Mouse (Mus musculus): Measurements from ENCODE around the gene Slc48a1. TPM values are rescaled to one million over a fixed set of nuclear protein-coding genes. Genes with fewer than 3 reads are reported as not detected.

Gene Slc48a1
- polyA plus RNA-seq, 1 experiment from 2014 or later: 31.3 TPM

DNA sequence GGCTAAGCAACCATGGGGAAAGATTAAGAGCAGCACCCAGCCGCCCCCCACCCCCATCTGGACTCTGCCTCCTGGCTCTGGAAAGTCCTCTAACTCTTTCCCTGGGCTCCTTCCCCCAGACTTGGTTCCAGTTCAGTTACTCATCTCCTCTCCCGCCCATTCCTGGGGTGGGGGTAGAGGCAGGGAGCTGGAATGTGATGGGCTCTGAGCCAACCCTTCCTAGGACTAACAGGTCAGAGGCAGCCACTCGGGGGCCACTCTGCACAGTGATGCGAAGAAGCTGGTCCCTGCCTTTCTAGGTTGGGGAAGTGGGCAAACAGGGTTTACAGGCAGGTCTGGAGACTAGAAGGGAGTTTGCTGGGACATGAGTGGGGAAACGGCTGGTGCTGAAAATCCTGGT lies 5.2 kb upstream of the Slc48a1 start:
- DNase-seq (ENCODE audit: low spot score): peak; percentile 44
- Histone ChIP-seq H3K27me3 (ENCODE audit: insufficient read depth, poor library complexity, severe bottlenecking) (peaks cover 57% of the 10 kb centered on the region), H3K27ac (peak overlapping the region; percentile 66), H3K4me1 (replicated peaks) (peaks cover 35% of the 10 kb centered on the region), H3K4me3 (no peak overlapping the region), H3K9me3 (no peaks in the 10 kb centered on the region), H3K36me3 (no peaks in the 10 kb centered on the region)
- WGBS: 43% methylated on average over 5 of the region's 5 CpGs

- 66% methylated on average over 5 of the region's 5 CpGs for WGBS
These were observed 4.4 kb upstream of the Slc48a1 start for GRCm38 (mm10) chr15:97773961-97774370.

GRCm38 (mm10) chr15:97776514-97776913 lies 1.8 kb upstream of the Slc48a1 start:
- peaks cover 36% of the 10 kb centered on the region for H3K4me1 ChIP-seq (replicated peaks)
- H3K9me3 ChIP-seq: no peaks in the 10 kb centered on the region
- H3K27ac ChIP-seq: peak overlapping the region; percentile 3; the same call in 1 of the 2 replicates
- H3K4me3 ChIP-seq: 0 out of 2 replicates have a peak overlapping the region, but pooled peaks have one; percentile 9
- peaks cover 33% of the 10 kb centered on the region for H3K27me3 ChIP-seq (ENCODE audit: insufficient read depth, poor library complexity, severe bottlenecking)
- DNase-seq (ENCODE audit: low spot score): peak; percentile 63
- no peaks in the 10 kb centered on the region for H3K36me3 ChIP-seq
- WGBS: 10% methylated on average over 8 of the region's 8 CpGs

More at GRCm38 (mm10) chr15:97773961-97774370, 4.4 kb upstream of the Slc48a1 start:
- DNase-seq (ENCODE audit: low spot score): peak; percentile 28
- Histone ChIP-seq H3K27me3 (ENCODE audit: insufficient read depth, poor library complexity, severe bottlenecking) (peaks cover 49% of the 10 kb centered on the region), H3K4me1 (replicated peaks) (peaks cover 31% of the 10 kb centered on the region), H3K27ac (peak overlapping the region; percentile 66), H3K9me3 (no peaks in the 10 kb centered on the region), H3K4me3 (no peak overlapping the region), H3K36me3 (no peaks in the 10 kb centered on the region)

GRCm38 (mm10) chr15:97776919-97777318 lies 1.4 kb upstream of the Slc48a1 start:
- Histone ChIP-seq H3K4me1 (replicated peaks) (peaks cover 39% of the 10 kb centered on the region), H3K4me3 (no peak overlapping the region), H3K9me3 (no peaks in the 10 kb centered on the region), H3K36me3 (no peaks in the 10 kb centered on the region), H3K27ac (no peak overlapping the region), H3K27me3 (ENCODE audit: insufficient read depth, poor library complexity, severe bottlenecking) (peaks cover 37% of the 10 kb centered on the region)
- 85% methylated on average over 6 of the region's 6 CpGs for WGBS
- no peak for DNase-seq (ENCODE audit: low spot score)

DNA sequence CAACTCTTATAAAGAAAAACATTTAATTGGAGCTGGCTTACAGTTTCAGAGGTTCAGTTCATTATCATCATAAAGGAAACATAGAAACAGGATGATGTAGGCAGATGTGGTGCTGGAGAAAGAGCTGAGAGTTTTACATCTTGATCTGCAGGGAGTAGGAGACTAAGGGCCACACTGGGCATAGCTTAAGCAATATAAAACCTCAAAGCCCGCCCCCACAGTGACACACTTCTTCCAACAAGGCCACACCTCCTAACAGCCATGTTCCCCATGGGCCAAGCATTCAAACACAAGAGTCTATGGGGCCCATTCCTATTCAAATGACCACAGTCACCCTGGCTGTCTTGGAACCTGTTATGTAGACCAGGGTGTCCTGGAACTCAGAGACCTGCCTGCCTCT lies 1.3 kb downstream of the Slc48a1 start:
- H3K4me1 ChIP-seq (replicated peaks): peaks cover 34% of the 10 kb centered on the region
- H3K27me3 ChIP-seq (ENCODE audit: insufficient read depth, poor library complexity, severe bottlenecking): peaks cover 49% of the 10 kb centered on the region
- no peak overlapping the region for H3K4me3 ChIP-seq
- DNase-seq (ENCODE audit: low spot score): no peak
- no peaks in the 10 kb centered on the region for H3K36me3 ChIP-seq
- H3K27ac ChIP-seq: no peak overlapping the region
- WGBS: 78% methylated on average over 1 of the region's 1 CpGs
- no peaks in the 10 kb centered on the region for H3K9me3 ChIP-seq

- no peaks in the 10 kb centered on the region for H3K36me3 ChIP-seq
- peaks cover 34% of the 10 kb centered on the region for H3K4me1 ChIP-seq (replicated peaks)
- no peak for DNase-seq (ENCODE audit: low spot score)
- WGBS: 75% methylated on average over 12 of the region's 12 CpGs
- H3K27ac ChIP-seq: no peak overlapping the region
- no peak overlapping the region for H3K4me3 ChIP-seq
- H3K27me3 ChIP-seq (ENCODE audit: insufficient read depth, poor library complexity, severe bottlenecking): peaks cover 38% of the 10 kb centered on the region
- no peaks in the 10 kb centered on the region for H3K9me3 ChIP-seq
These were observed 2.3 kb downstream of the Slc48a1 start for GRCm38 (mm10) chr15:97780611-97781031.

GRCm38 (mm10) chr15:97781961-97782748 lies 3.8 kb downstream of the Slc48a1 start:
- peaks cover 40% of the 10 kb centered on the region for H3K4me1 ChIP-seq (replicated peaks)
- H3K27ac ChIP-seq: no peak overlapping the region
- H3K27me3 ChIP-seq (ENCODE audit: insufficient read depth, poor library complexity, severe bottlenecking): peaks cover 38% of the 10 kb centered on the region
- H3K36me3 ChIP-seq: no peaks in the 10 kb centered on the region
- no peaks in the 10 kb centered on the region for H3K9me3 ChIP-seq
- H3K4me3 ChIP-seq: peak overlapping the region; percentile 32
- 6% methylated on average over 24 of the region's 24 CpGs for WGBS
- peak; percentile 49 for DNase-seq (ENCODE audit: low spot score)

DNA sequence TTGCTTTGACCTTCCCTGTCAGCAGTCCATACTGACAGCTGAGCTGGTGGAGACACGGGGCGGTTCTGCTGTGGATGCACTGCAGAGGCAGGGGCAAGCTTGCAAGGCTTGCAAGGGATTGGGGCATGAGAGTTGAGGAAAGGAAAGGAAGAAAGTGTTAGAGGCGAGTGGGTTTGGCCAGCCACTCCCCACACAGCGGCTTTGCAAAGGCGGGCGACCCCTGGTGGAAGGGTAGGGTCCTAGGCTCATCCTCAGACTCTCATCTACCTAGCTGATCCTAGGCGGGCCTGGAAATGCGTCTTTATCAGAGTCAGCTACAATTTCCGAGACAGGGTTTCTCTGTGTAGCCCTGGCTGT lies 4.4 kb downstream of the Slc48a1 start:
- no peaks in the 10 kb centered on the region for H3K36me3 ChIP-seq
- DNase-seq (ENCODE audit: low spot score): peak; percentile 82
- H3K27me3 ChIP-seq (ENCODE audit: insufficient read depth, poor library complexity, severe bottlenecking): peaks cover 38% of the 10 kb centered on the region
- H3K4me3 ChIP-seq: peak overlapping the region; percentile 32
- H3K4me1 ChIP-seq (replicated peaks): peaks cover 45% of the 10 kb centered on the region
- H3K9me3 ChIP-seq: no peaks in the 10 kb centered on the region
- WGBS: 4% methylated on average over 9 of the region's 9 CpGs
- H3K27ac ChIP-seq: no peak overlapping the region

- H3K27me3 ChIP-seq (ENCODE audit: insufficient read depth, poor library complexity, severe bottlenecking): peaks cover 38% of the 10 kb centered on the region
- H3K36me3 ChIP-seq: no peaks in the 10 kb centered on the region
- peak overlapping the region; percentile 89 for H3K27ac ChIP-seq
- H3K9me3 ChIP-seq: no peaks in the 10 kb centered on the region
- 3% methylated on average over 39 of the region's 39 CpGs for WGBS
- H3K4me1 ChIP-seq (replicated peaks): peaks cover 45% of the 10 kb centered on the region
- peak overlapping the region; percentile 91 for H3K4me3 ChIP-seq
- peak; percentile 89 for DNase-seq (ENCODE audit: low spot score)
These were observed 5.8 kb downstream of the Slc48a1 start for GRCm38 (mm10) chr15:97784092-97784559.

DNA sequence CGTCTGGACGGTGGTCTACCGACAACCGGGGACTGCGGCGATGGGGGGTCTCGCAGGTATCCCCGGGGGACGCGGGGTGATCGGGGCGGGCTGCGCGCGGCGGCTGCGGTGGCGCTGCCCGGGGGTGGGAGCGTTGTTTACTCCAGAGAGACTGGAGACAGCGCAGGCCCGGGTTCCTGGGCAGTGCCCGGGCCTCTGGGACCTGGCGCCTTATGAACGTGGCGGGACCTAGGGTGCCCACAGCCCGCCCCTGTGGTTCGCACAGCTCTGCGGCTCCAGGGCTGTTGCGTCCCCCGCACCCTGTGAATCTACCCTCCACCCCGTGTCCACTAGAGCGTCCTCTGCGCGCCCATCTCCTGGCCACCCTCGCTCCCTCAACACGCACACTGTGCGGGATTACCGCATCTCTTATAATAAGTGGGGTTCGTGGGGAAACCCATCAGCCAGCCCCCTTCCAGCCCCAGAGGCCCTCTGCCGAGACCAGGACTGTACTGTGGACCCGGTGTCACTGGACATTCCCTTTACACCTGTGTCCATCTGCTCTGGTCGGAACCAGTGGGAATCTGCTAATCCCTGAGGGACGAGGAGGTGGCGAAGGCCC lies 6.3 kb downstream of the Slc48a1 start:
- H3K36me3 ChIP-seq: no peaks in the 10 kb centered on the region
- H3K27me3 ChIP-seq (ENCODE audit: insufficient read depth, poor library complexity, severe bottlenecking): peaks cover 38% of the 10 kb centered on the region
- peak overlapping the region; percentile 89 for H3K27ac ChIP-seq
- no peaks in the 10 kb centered on the region for H3K9me3 ChIP-seq
- no peak for DNase-seq (ENCODE audit: low spot score)
- H3K4me1 ChIP-seq (replicated peaks): peaks cover 45% of the 10 kb centered on the region
- WGBS: 6% methylated on average over 45 of the region's 45 CpGs
- peak overlapping the region; percentile 91 for H3K4me3 ChIP-seq

DNA sequence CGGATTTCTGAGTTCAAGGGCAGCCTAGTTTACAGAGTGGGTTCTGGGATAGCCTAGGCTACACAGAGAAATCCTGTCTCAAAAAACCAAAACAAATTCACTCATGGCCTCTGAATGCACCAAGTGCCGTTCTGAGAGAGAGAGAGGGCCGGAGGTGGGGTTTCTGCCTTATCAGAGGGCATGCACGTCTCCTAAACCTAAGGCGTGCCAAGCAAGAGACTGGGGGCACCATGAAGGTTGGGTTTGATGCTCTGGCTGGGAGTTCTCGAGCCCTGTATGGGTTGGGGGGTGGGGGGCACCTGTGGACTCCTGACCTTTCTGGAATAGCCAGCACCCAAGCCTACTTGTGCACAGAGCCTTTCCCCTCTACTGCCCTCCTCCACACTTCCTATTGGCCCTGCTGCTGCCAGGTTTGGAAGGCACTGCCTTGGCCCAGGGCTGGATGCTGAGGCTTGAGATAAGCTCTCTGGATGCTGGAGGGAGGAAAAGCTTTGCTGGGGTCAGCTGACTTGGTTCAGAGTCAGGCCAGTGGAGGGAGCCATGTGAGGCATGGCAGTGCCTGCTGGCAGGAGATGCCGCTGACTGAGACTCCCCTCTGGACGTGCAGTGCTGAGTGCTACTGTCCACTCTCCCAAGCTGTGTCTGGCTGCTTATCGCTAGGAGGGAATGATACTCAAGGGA lies 7.6 kb downstream of the Slc48a1 start:
- Histone ChIP-seq H3K4me1 (replicated peaks) (peaks cover 40% of the 10 kb centered on the region), H3K9me3 (no peaks in the 10 kb centered on the region), H3K27me3 (ENCODE audit: insufficient read depth, poor library complexity, severe bottlenecking) (peaks cover 33% of the 10 kb centered on the region), H3K36me3 (peaks cover 4% of the 10 kb centered on the region), H3K4me3 (peak overlapping the region; percentile 13; the same call in 1 of the 2 replicates), H3K27ac (no peak overlapping the region)
- WGBS: 77% methylated on average over 9 of the region's 9 CpGs
- no peak for DNase-seq (ENCODE audit: low spot score)

- Histone ChIP-seq H3K9me3 (no peaks in the 10 kb centered on the region), H3K27me3 (ENCODE audit: insufficient read depth, poor library complexity, severe bottlenecking) (peaks cover 27% of the 10 kb centered on the region), H3K27ac (0 out of 2 replicates have a peak overlapping the region, but pooled peaks have one; percentile 45), H3K36me3 (peaks cover 11% of the 10 kb centered on the region), H3K4me1 (replicated peaks) (peaks cover 39% of the 10 kb centered on the region), H3K4me3 (no peak overlapping the region)
- DNase-seq (ENCODE audit: low spot score): no peak
- WGBS: 77% methylated on average over 10 of the region's 10 CpGs
These were observed 8.2 kb downstream of the Slc48a1 start for GRCm38 (mm10) chr15:97786412-97787112.
